Mouse (Mus musculus): ENCODE results near the gene Pde4d.

The Pde4d gene

GRCm38 (mm10) chr13:109558341-109559257 is 1108.9 kb downstream of the Pde4d start:
- no peak for DNase-seq (ENCODE audit: low spot score in 2 of 2)

GRCm38 (mm10) chr13:109560261-109560660 is 1110.5 kb downstream of the Pde4d start:
- DNase-seq (ENCODE audit: low spot score in 2 of 2) = no peak

GRCm38 (mm10) chr13:109568638-109569468 is 1119.1 kb downstream of the Pde4d start:
- DNase-seq (ENCODE audit: low spot score in 2 of 2) = no peak

GRCm38 (mm10) chr13:109569491-109569890 is 1119.7 kb downstream of the Pde4d start:
- no peak for DNase-seq (ENCODE audit: low spot score in 2 of 2)

GRCm38 (mm10) chr13:109576725-109577124 is 1127.0 kb downstream of the Pde4d start:
- no peak for DNase-seq (ENCODE audit: low spot score in 2 of 2)

- peak in 1 of 2 experiments; percentile 11 for DNase-seq (ENCODE audit: low spot score in 2 of 2)
Measured at GRCm38 (mm10) chr13:109577454-109577853, 1127.7 kb downstream of the Pde4d start.

GRCm38 (mm10) chr13:109577901-109578300 is 1128.2 kb downstream of the Pde4d start:
- DNase-seq (ENCODE audit: low spot score in 2 of 2) = peak in 1 of 2 experiments; percentile 31

GRCm38 (mm10) chr13:109581284-109582070 is 1131.7 kb downstream of the Pde4d start:
- DNase-seq (ENCODE audit: low spot score in 2 of 2) = no peak

GRCm38 (mm10) chr13:109590048-109590447 is 1140.3 kb downstream of the Pde4d start:
- DNase-seq (ENCODE audit: low spot score in 2 of 2) = no peak

GRCm38 (mm10) chr13:109592192-109592797 is 1142.5 kb downstream of the Pde4d start:
- DNase-seq (ENCODE audit: low spot score in 2 of 2) = no peak

- DNase-seq (ENCODE audit: low spot score in 2 of 2) = no peak
Measured at GRCm38 (mm10) chr13:109599711-109600110, 1150.0 kb downstream of the Pde4d start.

GRCm38 (mm10) chr13:109604017-109604416 is 1154.3 kb downstream of the Pde4d start:
- DNase-seq (ENCODE audit: low spot score in 2 of 2) = no peak

- no peak for DNase-seq (ENCODE audit: low spot score in 2 of 2)
Measured at GRCm38 (mm10) chr13:109605140-109605539, 1155.4 kb downstream of the Pde4d start.

- DNase-seq (ENCODE audit: low spot score in 2 of 2) = no peak
Measured at GRCm38 (mm10) chr13:109609106-109609804, 1159.5 kb downstream of the Pde4d start.

GRCm38 (mm10) chr13:109609805-109610187 is 1160.0 kb downstream of the Pde4d start:
- peak; percentile 10 to 26 for DNase-seq (ENCODE audit: low spot score in 2 of 2)

GRCm38 (mm10) chr13:109610772-109611171 is 1161.0 kb downstream of the Pde4d start:
- no peak for DNase-seq (ENCODE audit: low spot score in 2 of 2)

GRCm38 (mm10) chr13:109615213-109615784 is 1165.6 kb downstream of the Pde4d start:
- DNase-seq (ENCODE audit: low spot score in 2 of 2) = no peak

- no peak for DNase-seq (ENCODE audit: low spot score in 2 of 2)
Measured at GRCm38 (mm10) chr13:109615785-109616281, 1166.1 kb downstream of the Pde4d start.

GRCm38 (mm10) chr13:109619158-109619657 is 1169.5 kb downstream of the Pde4d start:
- no peak for DNase-seq (ENCODE audit: low spot score in 2 of 2)

GRCm38 (mm10) chr13:109622207-109622606 is 1172.5 kb downstream of the Pde4d start:
- DNase-seq (ENCODE audit: low spot score in 2 of 2) = no peak

Measured in urinary bladder, adult 18-20 months (tissue).